Mouse (Mus musculus) heart, adult 2 months (tissue): ENCODE results near the gene Rnf40.

Experiments
- CTCF ChIP-seq: fragments of 200-600 bp; IDR thresholded peaks from 2 replicates; pipeline ENCODE4 v1.8.1; 2022; ENCODE audit warnings: antibody characterized with exemption, mild to moderate bottlenecking, moderate library complexity
- EP300 ChIP-seq: fragments of 200-500 bp; IDR thresholded peaks from 2 replicates; pipeline ENCODE4 v1.6.1; 2011; ENCODE audit warnings: low read depth, low read length, control low read depth; ENCODE audit not compliant: insufficient read depth
- POLR2A ChIP-seq: fragments of 200-500 bp; IDR thresholded peaks from 2 replicates; pipeline ENCODE4 v1.6.1; 2011; ENCODE audit warnings: mild to moderate bottlenecking, low read depth, low read length, control low read depth; ENCODE audit not compliant: insufficient read depth

DNA sequence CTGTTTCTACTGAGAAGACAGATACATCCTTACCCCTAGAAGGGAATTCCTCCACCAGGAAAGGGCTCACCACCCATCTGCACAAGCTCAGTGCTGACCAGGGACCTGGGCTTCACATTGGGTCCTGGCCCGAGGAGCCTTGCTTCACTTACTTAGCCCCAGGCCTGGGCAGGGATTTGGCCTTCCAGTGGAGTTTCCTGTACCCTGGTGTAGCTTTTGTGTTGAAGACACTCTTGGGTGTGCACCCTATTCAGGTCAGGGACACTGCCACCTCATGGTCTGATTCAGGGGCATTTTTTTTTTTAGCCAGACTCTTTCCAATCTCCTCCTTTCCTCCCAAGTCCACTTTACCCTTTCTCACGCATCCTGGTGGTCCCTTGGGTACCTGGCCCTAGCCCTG is 14.3 kb downstream of the Rnf40 start:
- TF ChIP-seq POLR2A (no peak), CTCF (no peak), EP300 (no peak)
